Mouse (Mus musculus) kidney, adult 11 months (tissue): ENCODE results near the gene Wfdc9.

Experiments
- DNase-seq: peaks from one replicate; pipeline ENCODE4 v3.0.0; 2022

Gene Wfdc9

DNA sequence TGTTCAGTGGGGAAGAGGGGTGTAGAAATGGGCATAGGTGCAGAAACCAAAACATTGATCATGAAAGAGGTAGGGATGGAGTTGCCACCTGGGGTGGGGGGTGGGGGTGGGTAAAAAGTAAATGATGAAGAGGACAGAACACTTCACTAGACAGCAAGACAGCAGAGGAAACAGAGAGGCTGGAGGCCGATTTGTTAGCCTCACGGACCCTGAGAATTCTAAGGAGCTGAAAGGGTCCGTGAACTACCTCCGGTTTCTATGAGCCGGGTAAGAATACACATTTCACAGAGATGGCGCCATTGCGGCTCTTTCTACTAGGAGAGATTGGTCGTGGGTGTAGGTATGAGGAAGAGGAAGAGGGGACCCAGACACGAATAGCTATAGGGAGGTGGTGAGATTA is at the start of gene Wfdc9:
TSS of gene Wfdc9 (minus strand) at position 101 of the 400 bp plus-strand sequence.
- no peak for DNase-seq

DNA sequence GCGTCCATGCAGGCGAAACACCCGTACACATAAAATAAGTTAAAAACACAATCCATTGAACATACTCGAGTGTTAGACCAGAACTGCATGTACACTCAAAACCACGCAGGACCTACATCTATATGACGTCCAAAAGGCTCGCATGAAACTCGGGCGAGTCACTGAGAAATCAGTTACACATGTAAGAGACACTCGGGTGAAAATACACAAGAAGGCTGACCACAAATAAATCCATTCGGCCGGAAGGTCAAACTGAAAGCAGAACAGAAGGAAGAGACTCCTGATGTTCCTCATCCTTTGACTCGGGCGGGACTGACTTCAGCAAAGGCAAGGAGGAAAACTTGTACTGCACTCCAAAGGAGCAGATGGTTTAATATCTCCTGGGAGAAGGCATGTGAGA is 49.6 kb upstream of the Wfdc9 start:
- DNase-seq, result no peak

DNA sequence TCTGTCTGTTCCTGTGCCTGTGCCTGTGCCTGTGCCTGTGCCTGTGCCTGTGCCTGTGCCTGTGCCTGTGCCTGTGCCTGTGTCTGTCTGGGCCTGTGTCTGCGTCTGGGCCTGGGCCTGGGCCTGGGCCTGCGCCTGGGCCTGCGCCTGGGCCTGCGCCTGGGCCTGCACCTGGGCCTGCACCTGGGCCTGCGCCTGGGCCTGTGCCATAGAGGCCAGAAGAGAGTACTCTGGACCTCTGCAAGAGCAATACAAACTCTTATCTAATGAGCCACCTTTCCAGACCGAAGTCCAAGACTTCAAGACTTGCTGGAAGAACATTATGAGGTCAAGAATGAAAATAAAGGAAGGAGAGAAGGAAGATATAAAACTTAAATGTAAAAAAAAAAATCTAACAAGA is 48.9 kb upstream of the Wfdc9 start:
- DNase-seq, result no peak

DNA sequence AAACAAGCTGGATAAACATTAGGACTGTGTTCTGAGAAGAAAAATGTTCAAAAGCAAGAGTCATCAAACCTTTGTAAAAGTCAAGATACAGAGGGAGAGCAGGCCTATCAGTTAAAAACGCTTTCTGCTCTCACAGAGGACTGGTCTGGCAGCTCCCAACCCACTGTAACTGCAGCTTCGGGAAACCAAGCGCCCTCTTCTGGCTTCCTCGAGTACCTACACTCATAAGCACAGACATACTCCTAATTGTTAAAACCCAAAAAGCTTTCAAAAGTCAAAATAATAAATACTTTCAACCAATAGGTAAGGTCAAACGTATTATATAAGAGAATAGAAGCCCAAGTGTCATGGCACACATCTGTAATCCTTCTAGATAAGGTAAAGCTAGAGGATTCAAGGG is 47.9 kb upstream of the Wfdc9 start:
- no peak for DNase-seq

DNA sequence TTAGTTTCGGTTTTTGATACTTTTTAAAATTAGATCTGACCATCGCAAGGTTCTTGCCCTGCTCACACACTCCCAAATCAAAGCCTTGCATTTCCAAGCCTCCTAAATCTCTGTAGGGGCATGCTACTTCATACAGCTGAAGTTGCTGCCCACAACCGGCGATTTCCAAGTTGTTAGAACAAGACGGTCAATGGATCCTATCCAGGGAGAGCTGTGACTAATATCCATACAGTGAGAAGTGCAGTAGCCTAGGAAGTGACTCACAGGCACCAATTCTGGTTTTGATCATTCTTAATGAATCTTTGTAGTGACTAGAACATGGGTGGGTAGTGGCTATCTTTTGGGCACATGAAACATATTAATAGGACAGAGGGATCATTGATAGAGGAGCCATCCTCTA is 45.4 kb upstream of the Wfdc9 start:
- no peak for DNase-seq

DNA sequence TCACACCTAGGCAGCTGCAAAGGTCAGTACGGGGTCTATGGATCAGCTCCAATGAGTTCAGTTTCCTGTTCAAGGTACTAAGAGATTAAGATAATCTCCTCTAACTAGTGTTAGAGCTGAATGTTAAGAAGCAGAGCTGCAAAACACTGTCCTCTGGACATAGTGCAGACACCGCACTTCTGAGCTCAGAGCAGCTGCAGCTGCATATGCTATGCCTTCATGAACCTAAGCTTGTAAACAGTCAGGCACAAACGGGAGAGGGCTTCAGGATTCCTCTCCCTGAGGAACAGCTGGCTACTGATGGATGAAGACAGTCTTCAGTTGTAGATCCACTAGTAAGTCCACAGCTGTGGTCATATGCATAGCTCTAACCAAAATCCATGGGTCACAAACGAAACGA is 44.6 kb upstream of the Wfdc9 start:
- DNase-seq, result no peak

DNA sequence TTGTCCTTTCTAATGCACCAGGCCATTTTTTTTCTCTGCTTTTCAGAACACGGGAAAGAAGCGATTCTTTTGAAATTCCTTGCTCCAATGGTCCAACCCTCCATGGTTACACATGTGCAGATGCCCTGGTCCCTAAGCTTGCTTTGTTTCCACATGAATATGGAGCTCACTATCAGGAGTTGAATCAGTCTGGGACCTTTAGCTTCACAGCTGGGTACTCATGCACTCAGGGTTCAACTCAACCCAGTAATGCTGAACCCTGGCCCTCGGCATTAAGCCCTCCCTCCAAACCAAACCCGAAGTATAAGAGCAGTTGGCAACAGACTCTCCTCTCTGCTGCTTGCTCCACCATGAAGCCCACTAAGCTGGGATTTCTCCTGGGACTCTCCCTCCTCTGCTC is 41.8 kb upstream of the Wfdc9 start, which contains the start of gene Spint4:
TSS of gene Spint4 (plus strand) at position 301 of the 400 bp plus-strand sequence.
- no peak for DNase-seq

DNA sequence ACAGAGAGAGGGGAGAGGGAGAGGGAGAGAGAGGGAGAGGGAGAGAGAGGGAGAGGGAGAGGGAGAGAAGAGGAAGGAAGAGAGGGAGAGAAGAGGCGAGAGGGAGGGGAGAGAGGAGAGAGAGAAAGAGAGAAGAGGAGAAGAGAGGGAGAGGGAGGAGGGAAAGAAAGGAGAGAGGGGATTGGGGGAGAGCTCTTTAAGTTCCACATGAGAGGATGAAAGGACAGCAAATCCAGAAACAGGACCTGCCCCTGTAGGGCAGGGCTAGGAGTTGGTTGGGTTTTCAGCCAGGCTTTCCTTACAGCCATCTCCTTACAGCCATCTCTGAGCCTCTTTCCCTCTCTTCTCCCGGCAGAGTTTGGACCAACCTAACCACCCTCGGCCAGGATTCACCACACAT is 28.4 kb upstream of the Wfdc9 start, which contains the start of gene Wfdc13:
TSS of gene Wfdc13 (plus strand) at position 301 of the 400 bp plus-strand sequence.
- DNase-seq, result no peak

DNA sequence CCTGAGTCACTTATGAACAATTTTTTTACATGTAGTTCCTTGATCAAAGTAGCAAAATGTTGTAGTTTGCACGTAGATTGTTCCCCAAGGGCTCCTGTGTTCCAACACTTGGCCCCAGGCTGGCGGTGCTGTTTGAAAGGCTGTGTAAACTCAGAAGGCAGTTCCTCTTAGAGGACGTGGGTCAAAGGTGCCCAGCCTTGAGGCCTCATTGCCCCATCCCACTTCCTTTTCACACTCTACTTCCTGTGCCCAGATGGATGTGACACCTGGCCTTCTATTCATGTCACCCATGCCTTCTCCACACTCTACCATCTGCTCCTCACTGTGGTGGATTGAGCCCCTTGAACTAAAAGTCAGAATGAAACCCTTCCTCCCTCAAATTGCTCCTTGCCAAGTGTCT is 23.5 kb upstream of the Wfdc9 start:
- DNase-seq, result no peak

DNA sequence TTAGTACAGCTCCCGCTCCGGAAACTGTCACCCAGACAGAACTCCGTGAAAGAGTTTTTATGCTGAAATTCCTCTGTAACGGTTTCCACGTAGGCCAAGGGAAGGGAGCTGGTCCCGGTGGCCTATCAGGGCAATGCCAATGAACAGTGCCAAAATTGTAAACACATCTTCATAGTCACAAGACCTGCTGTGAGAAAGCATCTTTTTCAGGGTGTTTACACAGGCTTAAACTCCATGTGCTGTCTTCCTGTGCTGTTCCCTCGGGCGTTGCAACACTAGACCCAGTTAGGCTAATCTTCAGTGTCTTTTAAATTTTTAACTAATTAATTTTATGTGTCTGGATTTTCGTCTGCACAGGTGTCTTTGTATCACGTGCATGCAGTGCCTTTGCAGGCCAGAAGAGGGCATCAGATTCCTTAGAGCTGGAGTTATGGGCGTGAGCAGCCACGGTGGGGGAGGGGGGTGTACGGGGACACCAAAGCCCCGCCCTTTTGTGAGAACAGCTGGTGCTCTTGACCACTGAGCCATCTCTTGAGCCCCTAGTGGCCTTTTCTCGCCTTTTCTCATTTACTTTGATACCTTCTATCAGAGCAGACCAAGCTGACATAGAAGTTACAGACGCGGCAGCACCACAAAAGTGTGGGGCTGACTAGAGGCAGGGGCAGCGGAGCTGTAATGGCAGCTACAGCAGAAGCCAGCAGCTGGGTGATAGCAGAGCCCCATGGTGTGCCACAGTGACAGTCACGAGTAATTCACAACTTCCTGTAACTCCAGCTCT is 22.7 kb upstream of the Wfdc9 start:
- DNase-seq, result peak; percentile 74

DNA sequence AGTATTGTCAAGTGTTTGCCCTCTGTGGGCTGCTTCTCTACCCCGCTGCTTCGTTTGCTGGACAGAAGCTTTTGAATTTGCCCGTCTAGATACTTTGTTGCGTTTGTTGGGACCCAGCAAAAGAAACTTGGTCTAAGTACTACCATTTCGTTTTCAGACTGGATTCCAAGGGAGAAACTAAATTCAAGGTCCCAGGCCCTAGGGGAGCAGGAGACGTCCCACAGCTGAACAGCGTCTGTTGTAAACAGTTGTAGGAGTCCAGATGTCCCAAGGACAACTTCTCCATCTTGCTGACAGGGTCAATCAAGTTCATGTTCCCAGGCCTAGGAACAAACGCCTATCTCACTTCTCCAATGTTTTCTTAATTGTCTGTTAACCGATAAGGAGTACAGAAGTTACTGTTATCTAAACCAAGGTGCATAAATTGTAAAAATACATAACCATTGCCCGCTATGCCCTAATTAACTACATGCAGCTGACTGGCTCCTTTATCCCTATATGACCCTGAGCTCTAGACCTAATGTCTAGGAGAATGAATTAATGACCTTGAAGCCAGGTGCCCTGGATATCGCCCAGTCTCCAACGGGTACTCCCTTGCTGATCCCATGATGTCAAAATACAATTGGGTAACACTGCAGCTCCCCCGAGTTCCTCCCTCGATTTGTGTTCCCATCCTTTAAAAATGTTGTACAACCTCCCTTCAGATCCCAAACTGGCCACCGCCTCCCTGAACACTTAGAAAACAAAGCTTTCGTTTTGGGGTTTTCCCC is 20.7 kb upstream of the Wfdc9 start:
- DNase-seq, result no peak

DNA sequence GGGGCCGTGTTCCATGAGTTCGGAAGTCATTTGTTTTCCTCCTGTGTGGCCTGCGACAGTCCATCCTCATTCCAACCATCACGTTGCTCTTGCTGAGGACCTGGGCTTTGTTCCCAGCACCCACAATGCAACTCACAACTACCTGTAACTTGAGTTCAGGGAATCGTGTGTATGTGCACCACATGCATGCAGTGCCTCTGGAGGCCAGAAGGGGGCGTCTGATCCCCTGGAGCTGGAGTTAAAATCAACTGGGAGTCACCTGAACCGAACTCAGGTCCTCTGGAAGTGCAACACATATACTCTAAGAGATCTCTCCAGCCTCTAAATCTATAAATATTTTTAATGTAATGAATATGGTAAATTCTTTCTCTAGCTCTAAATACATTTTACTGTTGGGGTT is 19.7 kb upstream of the Wfdc9 start:
- no peak for DNase-seq

DNA sequence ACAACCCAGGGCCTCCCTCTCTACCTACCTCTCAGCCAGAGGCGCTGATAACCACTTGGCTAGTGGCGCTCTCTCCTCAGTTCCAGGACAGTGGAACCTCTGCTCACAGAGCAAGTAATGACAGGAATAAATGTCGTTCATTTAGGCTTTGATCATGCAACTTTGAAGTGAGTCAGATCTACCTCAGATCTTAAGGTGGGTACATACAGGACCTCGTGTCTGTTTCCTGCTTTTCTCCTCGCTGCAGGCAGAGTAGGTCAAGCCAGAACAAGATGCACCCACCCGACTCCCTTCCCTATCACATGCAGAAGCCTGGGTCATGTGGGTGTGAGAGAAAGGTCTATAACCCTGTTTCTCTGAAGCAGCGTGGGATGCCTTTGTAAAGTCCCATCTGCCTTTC is 17.6 kb upstream of the Wfdc9 start, which contains the start of gene Wfdc11:
TSS of gene Wfdc11 (minus strand) at position 101 of the 400 bp plus-strand sequence.
- no peak for DNase-seq

DNA sequence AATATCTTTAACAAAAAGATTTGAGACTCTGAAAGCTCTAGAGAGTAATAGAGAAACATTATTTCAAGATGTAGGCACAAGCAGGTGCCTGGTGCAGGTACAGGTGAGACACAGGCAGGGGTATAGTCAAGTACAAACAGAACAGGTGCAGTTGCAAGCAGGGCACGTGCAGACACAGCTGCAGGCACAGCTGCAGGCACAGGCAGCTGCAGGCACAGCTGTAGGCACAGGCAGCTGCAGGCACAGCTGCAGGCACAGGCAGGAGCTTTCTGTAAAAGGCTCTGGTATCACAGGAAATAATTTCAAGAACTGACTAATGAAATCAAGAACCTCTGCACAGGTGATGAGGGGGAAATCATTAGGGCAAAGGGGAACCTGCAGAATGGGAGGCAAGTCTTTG is 14.6 kb upstream of the Wfdc9 start:
- no peak for DNase-seq

DNA sequence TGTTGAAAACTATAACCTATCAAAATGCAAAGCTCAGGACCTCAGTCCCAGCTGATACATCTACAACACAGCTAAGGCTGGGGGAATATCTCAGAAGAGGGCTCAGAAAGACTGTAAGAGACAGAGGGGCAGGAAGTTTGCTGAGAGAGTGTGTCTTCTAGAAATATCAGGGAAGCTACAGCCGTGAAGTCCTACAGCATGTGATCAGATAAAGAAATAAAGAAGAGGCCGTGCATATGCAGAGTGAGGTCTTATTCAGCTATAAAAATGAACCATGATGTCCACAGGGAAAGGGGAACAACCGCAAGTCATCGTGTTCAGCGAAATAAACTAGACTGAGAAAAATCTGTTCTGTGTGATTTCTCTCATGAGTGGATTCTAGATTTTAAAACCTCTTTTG is 13.9 kb upstream of the Wfdc9 start:
- no peak for DNase-seq

DNA sequence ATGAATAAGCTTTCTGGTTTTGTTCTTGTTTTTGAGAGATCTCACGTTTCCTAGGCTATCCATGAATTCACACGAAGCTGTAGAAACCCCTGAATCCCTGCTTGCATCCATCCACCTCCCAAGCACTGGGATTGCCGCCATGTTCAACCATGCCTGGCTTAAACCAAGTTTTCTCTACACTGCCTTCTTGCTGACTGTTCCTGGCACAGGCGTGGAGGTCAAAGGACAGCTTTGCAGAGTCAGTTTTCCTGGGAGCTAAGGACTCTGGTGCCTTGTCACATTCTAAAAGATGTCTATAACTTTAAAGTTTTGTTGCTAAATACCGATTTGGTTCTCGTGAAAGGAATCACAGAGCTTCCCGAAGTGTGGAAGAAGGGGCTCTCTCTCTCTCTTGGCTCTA is 8.5 kb upstream of the Wfdc9 start:
- peak; percentile 18 for DNase-seq

DNA sequence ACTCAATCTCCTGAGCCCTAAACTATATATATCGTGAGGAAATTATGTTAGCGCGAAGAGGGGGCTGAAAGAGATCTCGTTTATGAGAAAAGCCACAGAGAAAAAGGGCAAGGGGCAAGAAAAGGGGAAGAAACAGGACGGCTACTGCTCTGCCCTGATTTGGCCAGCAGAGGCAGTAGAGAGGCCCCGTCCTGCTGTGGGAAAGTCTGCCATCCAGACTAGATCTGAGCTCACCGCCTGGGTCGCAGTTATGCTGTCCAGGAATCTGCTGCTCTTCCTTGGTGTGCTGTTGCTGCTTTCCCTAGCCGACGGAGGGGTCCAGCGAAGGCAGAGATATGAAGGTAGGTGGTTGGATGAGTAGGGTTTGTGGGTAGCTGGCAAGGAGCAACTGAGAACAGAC is 525 bp downstream of the Wfdc9 start, which contains the start of gene Wfdc10:
TSS of gene Wfdc10 (plus strand) at position 189 of the 400 bp plus-strand sequence.
- DNase-seq, result peak; percentile 13

DNA sequence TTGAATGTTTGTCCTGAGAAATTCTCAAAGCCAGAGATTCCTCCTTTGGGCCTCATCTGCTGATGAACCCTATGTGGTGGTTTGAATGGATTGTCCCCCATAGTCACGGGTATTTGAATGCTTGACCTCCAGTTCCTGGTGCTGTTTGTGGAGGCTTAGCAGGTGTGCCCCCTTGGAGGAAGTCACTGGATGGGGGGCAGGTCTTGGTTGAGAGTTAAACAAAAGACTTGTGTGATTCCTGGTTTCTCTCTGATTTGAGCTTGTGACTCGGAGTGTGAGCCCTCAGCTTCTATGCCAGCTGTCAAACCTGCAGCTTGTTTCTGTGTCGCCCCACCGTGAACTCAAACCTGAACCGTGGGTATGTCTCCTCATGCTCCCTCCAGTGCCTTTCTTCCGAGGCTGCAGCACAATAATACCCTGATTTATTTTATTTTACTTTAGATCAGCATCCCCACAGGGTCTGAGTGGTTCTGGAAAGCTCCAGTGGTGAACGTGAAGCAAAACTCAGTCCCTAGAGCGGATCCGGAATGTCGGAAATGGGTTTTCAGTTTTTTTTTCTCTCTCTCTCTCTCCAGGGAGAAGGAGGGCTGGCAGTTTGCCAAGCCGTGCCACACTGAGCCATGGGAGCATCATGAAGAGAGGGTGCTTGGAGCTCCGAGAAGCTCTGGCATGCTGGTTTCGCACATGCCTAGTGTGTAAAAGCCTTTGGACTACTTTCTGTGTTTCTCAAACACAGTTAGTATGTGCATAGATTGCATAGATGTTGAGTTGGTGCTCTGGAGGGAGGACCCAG is 14.3 kb downstream of the Wfdc9 start:
- no peak for DNase-seq

DNA sequence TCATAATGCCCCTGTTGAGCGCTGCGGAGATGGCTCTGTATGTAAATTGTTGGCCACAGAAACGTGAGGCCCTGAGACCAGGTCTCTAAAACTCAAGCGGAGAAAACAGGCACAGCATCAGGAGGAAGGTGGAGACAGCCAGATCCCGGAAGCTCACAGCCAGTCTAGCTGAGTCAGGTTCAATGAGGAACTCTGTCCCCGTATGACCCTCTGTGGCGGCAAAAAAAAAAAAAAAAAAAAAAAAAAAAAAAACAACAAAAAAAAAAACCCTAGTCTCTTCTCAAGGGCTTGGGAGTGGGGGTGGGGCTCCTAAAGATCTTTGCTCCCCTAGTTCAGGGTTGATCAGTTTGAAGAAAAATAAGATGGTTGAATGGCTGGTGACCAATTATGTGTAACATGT is 15.3 kb downstream of the Wfdc9 start:
- DNase-seq, result peak; percentile 44

DNA sequence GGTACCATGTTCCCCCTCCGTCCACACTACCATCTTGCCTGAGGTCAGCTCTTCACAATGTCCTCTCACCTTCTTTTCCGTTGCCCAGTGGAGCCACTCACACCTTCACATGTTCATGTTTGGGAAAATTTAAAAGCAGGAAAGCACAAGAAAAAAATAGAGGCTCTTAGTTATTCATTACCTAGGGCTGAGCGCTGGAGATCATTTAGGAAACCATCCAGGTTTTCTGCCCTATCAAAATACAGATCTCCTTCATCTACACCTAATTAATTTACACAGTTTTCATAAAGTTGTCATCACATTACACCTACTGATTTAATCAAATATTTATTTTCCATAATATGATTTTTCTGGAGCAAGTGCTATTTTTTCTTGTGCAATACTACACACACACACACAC is 17.7 kb downstream of the Wfdc9 start, which contains the start of gene Wfdc16:
TSS of gene Wfdc16 (minus strand) at position 101 of the 400 bp plus-strand sequence.
- no peak for DNase-seq

DNA sequence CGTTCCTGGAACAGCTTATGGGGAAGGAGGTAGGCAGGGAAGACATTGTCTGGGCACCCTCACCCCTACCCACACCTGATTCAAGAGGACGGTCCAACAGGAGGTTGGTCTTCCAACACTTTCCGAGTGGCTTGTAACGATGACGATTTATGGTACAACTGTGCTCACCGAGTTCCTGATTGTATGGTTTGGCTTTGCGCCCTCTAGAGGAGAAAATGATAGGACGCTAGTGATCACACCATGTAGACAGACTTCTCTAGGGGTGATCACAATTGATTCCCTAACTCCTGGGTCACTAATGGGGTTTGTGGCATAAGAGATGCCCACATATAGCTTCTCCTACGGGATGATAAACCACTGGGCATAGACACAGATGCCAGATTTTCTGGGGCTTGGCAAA is 21.1 kb downstream of the Wfdc9 start:
- DNase-seq, result no peak

DNA sequence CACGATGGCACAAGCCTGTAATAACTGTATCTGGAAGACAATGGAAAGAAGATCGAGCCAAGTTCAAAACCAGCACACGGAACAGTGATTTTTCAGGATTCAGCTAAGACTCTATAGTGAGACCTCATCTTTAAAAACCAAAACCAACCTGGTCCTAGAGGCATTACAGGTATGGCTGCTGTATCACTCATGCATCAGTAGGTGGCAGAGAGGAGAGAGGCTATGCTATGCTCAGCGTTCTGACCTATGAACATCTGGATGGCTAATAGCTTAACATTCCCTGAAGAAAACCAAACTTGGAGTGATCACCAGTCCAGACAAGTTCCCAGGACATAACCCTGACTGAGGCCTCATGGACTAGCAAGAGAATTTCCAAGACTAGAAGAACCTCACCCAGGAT is 34.6 kb downstream of the Wfdc9 start:
- DNase-seq, result no peak

DNA sequence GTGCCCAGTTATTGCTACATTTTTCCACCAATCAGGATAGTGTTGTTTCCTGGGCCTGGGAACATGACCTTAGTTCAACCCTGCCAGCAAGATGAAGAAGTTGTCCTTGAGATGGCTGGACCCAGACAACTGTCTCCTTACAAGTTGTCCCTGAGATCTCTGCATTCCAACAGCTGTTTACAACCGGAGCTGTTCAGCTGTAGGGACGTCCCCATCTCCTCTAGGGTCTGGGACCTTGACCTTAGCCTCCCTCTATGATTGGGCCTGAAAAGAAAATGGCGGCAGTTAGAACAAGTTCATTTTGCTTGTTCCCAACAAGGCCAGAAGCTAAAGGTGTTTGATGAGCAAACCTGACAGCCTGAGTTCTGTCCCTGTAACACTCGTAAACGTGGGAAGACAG is 37.3 kb downstream of the Wfdc9 start:
- no peak for DNase-seq
